Mouse (Mus musculus): Measurements from ENCODE around the gene Bid.

GRCm38 (mm10) chr6:120945510-120945909, 28.9 kb upstream of the Bid start:
- TF ChIP-seq CTCF (conservative IDR thresholded peaks at IDR 0.05; ENCODE audit: insufficient read depth, insufficient read length, low read depth, low read length) (no peak), POLR2A (IDR thresholded peaks at IDR 0.05; ENCODE audit: low read depth, low read length) (no peak)
